Mouse (Mus musculus) frontal cortex, adult (tissue): Measurements from ENCODE around the gene Grk3.
A peak's percentile ranks its signal among the peaks of the same experiment; 100 is the strongest.

ENCODE experiments used
- ATAC-seq: cut with Nextera tagmentation; 2 replicates; pipeline ENCODE4 v1.9.2; 2017; ENCODE audit warnings: mild to moderate bottlenecking, moderate library complexity, mixed read lengths; ENCODE audit not compliant: low TSS enrichment

The Grk3 gene

DNA sequence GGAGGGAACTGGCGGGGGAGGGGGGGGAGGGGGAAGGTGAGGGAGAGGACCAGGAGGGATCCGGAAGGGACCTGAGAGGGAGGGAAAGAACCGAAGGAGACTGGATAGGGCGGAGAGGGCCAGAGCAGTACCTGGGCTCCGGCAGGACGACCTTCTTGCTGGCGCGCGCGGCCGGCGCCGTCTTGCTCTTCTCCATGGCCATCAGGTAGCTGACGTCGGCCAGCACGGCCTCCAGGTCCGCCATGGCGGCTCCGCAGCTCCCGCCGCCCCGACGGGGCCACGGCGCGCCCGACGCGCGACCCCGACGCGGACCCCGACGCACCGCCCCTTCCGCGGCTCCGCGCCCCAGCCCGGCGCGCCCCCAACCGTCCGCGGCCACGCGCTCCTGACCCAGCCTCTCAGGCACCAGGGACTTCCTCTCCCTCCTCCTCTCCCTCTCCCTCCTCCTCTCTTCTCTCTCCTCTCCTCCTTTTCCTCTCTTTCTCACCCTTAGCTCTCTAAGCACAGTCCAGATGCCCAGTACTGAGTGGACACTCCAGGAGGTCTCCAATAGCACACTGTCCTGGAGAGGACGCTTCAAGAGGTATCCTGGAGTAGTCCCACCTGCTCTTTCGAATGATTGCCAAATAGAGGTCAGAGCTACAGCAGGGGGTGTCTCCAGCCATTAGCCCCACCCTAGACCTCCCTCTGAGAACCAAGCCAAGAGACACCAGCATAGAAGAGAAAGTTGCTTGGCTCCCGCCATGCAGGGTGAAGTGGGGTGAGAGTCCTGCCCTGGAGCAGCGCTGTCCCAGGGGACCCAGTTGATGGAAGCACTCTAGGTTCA is at the start of gene Grk3:
Gene Grk3, minus strand, starts transcription at position 556 of the 826 bp plus-strand sequence.
- peak; percentile 41 for ATAC-seq

DNA sequence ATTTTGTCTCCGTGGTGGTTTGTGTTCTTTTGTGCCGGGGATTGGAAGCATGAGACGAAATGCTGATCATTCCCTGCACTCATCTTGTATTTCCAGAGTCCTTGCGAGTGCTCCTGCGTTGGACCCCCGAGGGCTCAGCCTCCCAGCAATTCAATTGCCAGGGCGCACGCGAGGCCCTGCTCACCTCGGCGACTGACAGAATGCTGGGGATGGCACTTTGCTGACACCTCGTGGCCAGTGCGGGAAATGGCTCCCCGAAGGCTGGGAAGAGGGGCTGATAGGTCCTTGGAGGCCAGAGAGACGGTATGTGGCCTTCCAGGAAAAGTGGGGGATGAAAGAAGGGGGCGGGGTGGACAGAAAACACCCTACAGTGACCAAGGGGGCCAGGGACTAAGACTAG is 38.7 kb upstream of the Grk3 start:
- peak; percentile 84; the same call in 1 of the 2 replicates for ATAC-seq

GRCm38 (mm10) chr5:113050581-113051185 is 35.1 kb upstream of the Grk3 start:
- ATAC-seq, result no peak

DNA sequence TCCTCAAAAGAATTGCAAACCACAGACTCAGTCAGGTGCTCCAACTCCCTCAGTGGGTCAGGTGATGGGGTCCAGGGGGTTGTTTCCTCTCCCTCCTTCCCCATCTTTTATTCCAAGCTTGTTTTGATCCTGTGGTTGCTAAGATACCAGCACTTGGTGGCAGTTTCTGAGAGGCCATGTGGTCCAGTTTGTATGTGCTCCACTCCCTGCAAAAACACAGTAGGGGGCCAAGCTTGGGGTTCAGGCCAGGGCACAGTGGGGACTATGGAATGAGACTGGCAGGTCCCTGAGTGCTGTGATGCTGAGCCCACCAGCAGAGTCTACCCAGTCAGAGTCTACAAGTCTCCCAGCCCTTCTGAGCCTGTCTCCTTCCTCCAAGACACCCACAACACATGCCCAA is 34.3 kb upstream of the Grk3 start:
- no peak for ATAC-seq

DNA sequence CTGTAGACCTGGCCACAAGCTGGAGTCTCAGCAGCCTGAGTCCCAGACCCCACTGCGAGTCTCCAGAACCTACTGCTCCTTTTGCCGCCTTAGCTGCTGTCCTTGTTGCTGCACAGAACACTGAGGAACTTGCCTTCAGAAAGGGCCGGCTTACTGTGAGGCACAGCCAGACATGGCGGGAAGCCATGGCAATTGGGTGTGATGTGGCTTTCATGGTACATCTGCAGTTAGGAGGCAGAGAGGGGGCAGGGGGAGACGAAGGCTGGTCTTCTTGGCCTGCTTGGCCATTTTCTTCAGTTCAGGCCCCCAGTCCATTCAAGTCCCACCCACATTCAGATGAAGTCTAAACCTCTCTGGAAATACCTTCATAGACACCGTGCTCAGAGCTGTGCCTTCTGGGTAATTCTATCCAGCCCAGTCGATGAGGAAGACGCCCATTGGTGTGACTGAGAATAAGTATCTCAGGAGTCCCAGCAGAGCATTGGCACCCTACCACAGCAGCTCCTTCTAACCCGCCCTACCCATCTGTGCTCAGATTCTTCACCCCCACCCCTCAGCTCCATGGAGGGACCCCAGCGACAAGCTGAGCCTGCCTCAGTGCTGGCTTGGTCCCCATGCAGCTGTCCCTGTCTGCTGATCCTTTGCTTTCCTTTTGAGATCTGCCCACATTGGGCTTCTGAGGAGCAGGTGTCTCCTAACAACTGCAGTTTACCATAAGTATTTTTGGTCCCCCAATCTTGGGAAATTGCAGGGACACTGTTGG is 30.1 kb upstream of the Grk3 start:
- peak; percentile 28 for ATAC-seq

- 0 out of 2 replicates have a peak, but pooled peaks have one; percentile 17 for ATAC-seq
Measured at GRCm38 (mm10) chr5:113043531-113043930, 27.9 kb upstream of the Grk3 start.

DNA sequence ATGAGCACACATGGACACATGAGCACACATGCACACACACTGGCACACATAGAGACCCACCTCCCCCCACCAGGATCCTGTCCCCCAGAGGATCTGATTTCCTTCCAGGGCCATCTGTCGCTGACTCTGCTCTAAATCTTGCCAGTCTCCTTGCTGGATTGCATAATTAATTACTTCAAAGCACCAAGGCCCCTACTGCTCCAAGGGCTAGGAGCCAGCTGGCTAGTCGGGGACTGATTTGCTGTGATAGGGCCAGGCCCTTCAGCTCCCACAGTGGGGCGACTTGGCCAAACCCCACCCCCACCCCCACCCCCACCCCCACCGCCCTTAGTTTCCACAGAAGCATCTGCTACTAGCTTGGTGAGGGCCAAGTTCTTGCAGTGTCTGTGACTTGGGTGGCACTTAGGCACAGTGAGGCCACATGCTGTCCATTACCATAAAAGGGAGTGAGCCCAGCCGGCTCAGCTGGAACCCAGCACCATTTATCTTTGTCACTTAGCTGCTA is 26.0 kb upstream of the Grk3 start:
- ATAC-seq, result peak; percentile 38

- no peak for ATAC-seq
Measured at GRCm38 (mm10) chr5:113040776-113041175, 25.2 kb upstream of the Grk3 start.

- ATAC-seq, result 0 out of 2 replicates have a peak, but pooled peaks have one; percentile 5
Measured at GRCm38 (mm10) chr5:113038601-113039000, 23.0 kb upstream of the Grk3 start.

GRCm38 (mm10) chr5:113035094-113036047 is 19.8 kb upstream of the Grk3 start:
- peak; percentile 60; the same call in 1 of the 2 replicates for ATAC-seq

GRCm38 (mm10) chr5:113031201-113031754 is 15.7 kb upstream of the Grk3 start:
- ATAC-seq, result no peak

DNA sequence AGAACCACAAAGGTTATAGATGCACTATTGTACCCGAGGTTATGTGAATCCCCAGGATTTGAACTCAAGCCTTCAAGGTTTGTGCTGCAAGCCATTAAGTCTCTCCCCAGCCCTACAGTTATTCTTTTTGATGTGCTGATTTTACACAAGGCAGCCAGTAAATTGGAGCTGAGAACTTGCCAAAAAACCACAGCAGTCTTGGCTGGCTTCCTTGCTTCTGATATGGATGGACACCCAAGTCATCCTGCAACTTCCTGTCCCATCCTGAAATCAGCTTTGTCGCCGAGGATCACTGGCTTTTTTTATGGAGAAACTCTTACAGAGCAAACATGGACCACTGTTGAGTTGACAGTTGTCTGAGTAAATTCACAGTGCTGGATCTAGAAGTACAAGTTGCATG is 14.5 kb upstream of the Grk3 start:
- no peak for ATAC-seq

GRCm38 (mm10) chr5:113026706-113027105 is 11.1 kb upstream of the Grk3 start:
- ATAC-seq, result no peak

DNA sequence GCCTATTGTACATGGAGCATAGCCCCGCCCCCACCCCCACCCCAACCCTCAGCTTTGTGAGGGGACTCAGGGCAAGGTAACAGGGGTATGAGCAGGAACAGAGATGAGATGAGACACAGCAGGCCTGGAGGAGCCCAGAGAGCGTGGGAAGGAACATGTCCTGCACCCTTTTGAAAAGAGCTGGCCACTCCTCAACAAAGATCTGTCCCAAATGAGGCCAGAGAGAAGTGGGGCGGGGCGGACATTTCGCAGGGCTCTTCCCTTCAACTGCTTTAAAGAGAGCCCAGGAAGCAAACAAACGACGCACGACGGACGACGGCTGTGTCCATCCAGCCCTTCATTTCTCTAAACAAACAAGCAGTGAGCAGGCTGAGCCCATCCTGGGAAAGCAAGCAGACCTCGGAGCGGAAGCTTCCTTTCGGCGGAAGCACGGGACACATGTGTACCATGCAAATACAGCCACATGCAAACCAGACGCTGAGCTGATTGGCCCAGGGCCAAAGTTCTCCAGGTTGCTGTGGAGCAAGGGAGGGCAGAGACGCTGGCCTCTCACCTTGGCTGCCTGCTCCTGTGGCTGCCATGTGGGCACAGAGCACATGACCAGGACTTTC is 8.7 kb upstream of the Grk3 start:
- ATAC-seq, result no peak

GRCm38 (mm10) chr5:113018190-113018589 is 2.6 kb upstream of the Grk3 start:
- ATAC-seq, result peak; percentile 66

GRCm38 (mm10) chr5:113017004-113017403 is 1.4 kb upstream of the Grk3 start:
- no peak for ATAC-seq

DNA sequence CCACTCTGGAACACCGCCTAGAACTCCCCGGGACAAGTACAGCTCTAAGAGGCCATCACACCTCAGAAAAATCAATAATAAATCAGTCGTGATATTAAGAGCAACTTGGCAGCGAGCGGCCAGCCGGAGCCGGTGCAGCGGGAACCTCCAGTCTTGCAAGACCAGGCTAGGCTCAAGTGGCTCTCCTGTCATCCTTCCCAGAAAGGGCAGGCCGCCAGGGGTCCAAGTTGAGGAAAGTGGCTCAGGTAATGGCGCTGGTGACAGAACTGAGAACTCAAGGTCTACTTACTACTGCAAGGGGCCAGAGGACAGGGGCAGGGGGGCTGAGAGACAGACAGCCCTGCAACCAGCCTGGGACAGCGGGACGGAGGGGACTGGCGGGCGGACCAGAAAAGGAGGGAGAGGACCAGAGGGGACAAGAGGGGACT is 769 bp downstream of the Grk3 start:
- no peak for ATAC-seq

GRCm38 (mm10) chr5:113014111-113014807 is 1.3 kb downstream of the Grk3 start:
- no peak for ATAC-seq

DNA sequence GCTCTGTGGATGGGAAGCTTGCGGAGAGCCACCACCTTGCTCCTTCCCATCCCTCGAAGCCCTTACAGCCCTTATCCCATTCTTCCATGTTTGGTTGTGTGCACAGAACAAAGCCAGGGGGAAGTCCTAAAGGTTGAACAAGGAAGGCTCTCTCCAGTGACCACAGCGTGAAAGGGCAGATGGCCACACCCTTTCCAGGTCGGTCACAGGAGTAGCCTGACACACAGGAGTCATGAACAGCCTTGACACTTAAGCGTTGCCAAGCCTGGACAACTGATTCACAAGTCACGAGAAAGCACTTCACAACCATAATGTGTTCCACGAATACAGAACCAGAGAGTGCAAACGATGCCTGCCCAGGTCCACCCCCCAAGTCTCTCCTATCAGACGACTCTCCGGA is 3.7 kb downstream of the Grk3 start:
- no peak for ATAC-seq
